Mouse (Mus musculus) embryo, embryonic 11.5 days (tissue): Measurements from ENCODE around the gene Sytl3.
"Not testable (repeated sequence)": the region's sequence is repeated elsewhere in the genome, so short reads cannot be mapped to it uniquely, and the experiment has no call there.

Source experiments
- DNase-seq: peaks from one replicate; pipeline ENCODE4 v3.0.0-alpha.2; 2012; ENCODE audit warnings: low read depth, low spot score

Sytl3 gene

DNA sequence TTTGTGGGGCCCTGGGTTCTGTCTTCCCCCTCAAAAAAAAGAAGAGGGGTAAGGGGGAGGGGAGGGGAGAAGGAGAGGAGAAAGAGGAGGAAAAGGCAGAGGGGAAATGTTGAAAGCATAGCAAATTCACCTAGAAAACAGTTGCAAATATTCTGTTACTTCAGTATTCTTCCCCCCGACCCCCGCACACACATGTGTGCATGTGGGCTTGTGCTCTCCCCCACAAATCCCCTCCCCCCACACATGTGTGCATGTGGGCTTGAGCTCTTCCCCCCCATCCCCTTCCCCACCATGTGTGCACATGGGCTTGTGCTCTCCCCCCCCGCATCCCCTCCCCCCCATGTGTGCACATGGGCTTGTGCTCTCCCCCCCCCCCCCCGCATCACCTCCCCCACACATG, 30.5 kb downstream of the Sytl3 start:
- not testable (repeated sequence) for DNase-seq

DNA sequence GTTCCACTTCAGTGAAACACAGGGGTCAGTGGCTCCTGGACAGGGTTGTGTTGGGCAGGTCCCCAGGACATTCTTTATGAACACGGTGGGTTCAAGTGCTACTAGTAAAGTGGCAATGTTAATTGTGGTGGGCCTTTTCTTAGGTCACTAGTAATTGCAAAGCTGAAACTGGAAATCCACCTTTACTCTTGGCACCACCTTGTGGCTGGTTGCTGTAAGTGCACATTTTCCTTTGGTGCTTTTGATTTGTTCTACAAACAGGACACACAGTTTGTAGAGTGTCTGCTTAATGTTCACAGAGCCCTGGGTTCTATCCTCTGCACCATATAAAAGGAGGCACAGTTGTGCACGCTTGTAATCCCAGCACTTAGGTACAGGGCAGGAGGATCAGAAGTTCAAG, 32.7 kb downstream of the Sytl3 start:
- DNase-seq = peak; percentile 45

GRCm38 (mm10) chr17:6695712-6696111, 36.8 kb downstream of the Sytl3 start:
- DNase-seq = not testable (repeated sequence)

- not testable (repeated sequence) for DNase-seq
These were observed 37.6 kb downstream of the Sytl3 start for GRCm38 (mm10) chr17:6696521-6696920.

- not testable (repeated sequence) for DNase-seq
These were observed 38.4 kb downstream of the Sytl3 start for GRCm38 (mm10) chr17:6697224-6697775.

DNA sequence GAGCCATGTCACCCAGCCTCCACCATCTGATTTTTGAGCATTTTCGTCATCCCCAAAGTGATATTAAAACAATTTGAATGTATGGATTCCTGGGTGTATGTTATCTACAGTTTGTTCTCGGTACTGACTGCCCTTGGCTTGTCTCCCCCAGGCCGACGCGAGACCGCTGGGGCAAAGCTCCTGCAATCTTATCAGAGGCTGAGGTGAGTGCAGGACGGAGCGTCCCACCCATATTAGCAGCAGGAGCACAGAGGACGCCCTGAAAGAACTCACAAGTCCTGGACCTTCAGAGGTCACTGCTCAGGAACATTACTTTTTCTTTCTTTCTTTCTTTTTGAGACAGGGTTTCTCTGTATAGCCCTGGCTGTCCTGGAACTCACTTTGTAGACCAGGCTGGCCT, 40.6 kb downstream of the Sytl3 start:
- DNase-seq = not testable (repeated sequence)

DNA sequence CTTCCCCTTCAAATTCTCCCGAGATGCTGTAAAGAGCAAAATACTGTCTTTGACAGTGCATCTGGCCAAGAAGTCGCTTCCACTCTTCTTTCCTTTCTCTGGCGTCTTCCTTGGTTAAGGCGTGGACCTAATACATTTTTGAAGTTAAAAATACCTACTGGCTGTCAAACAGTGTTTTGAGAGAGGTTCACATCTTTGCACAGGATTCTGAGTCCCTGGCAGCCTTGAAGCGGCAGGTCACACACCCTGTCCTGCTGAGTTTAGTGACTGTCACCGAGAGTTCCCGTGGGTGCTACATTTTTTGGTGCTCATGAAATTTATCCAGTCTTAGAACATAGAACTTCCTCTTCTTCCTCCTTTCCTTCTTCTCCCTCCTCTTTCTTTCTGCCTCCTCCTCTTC, 41.2 kb downstream of the Sytl3 start:
- DNase-seq = not testable (repeated sequence)

- DNase-seq = not testable (repeated sequence)
These were observed 43.8 kb downstream of the Sytl3 start for GRCm38 (mm10) chr17:6702625-6703221.

GRCm38 (mm10) chr17:6703381-6704270, 44.7 kb downstream of the Sytl3 start:
- not testable (repeated sequence) for DNase-seq

- DNase-seq = not testable (repeated sequence)
These were observed 47.6 kb downstream of the Sytl3 start for GRCm38 (mm10) chr17:6706448-6706847.

- DNase-seq = not testable (repeated sequence)
These were observed 48.5 kb downstream of the Sytl3 start for GRCm38 (mm10) chr17:6707422-6707821.

DNA sequence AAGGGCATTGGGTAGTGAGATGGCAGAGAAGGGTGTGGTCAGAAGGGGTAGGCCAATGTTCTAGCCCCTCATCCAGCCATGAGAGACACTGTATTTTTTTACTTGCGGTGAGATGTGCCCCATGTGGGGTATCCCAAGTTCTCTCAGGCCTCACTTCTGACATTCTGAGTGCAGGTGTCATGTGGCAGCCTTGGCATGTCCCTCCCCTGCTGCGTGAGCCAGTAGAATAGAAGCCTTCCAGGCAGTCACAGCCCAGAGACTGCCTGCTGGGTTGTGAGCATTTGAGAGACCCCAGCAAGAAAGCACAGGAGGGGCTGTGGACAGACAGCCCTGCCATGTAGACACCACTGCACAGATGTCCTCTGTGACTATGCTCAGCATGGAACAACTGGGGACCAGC, 49.3 kb downstream of the Sytl3 start:
- not testable (repeated sequence) for DNase-seq

- DNase-seq = not testable (repeated sequence)
These were observed 54.6 kb downstream of the Sytl3 start for GRCm38 (mm10) chr17:6713483-6713882.

- not testable (repeated sequence) for DNase-seq
These were observed 55.1 kb downstream of the Sytl3 start for GRCm38 (mm10) chr17:6713944-6714343.

DNA sequence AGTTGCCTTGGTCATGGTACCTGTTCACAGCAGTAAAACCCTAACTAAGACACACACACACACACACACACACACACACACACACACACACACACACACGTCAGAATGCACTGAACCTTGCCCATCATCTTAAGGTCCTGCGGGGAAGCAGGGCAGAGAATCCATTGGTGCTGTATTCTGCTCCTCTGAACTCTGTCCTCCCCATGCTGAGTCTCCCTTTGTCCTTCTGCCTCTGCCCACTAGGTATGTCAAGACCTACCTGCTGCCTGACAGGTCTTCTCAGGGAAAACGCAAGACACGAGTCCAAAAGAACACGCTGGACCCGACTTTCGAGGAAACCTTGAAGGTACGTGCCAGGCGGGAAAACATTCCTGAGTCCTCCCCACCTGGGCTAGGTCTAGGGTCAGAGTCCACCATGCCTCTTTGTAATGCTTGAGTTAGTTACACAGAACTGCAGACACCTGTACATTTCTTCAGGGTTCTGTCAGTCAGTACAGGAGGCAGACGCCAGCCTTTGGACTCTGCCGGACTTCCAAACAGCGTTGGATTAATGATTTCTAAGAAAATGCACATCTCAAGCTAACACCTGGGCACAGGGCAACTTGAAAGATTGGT, 69.2 kb downstream of the Sytl3 start:
- no peak for DNase-seq

DNA sequence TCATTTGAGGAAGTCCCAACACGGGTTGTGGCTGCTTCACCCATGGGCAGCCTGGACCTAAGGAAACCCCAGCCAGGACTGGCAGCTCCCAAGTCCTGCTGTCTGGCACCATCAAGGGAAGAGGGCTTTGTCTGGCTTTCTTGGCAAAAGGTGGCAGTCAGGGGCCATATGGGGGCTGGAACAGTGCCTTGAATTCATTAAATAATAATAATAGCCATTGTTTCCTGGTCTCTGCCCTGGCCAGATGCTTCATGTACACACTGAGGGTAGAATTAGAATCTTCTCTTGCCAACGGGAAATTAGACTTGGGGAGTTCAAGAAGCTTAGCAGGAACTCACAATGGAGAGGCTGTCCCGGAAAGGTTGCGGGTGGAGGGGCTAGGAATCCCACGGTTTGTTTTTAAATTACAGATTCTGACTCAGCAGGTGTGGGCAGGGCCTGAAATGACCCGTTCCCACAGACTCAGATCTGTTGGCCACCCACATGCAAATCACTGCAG, 70.4 kb downstream of the Sytl3 start:
- DNase-seq = no peak

DNA sequence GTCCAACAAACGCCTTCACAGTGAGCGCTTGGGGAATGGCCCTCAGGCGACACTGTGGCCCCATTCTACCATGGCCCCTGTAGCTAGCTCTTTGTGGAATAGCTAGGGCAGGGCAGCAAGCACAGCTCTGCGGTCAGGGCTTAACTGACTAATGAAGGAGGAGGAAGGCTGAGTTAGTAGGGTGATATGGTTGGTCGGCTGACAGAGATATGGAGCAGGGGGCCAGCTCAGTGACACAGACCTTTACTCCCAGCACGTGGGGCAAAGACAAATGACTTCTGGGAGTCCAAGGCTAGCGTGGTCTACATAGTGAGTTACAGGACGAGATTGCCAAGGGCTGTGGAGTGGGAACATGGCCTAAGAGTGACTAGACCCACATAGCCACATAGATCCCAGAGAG, 72.2 kb downstream of the Sytl3 start:
- no peak for DNase-seq

DNA sequence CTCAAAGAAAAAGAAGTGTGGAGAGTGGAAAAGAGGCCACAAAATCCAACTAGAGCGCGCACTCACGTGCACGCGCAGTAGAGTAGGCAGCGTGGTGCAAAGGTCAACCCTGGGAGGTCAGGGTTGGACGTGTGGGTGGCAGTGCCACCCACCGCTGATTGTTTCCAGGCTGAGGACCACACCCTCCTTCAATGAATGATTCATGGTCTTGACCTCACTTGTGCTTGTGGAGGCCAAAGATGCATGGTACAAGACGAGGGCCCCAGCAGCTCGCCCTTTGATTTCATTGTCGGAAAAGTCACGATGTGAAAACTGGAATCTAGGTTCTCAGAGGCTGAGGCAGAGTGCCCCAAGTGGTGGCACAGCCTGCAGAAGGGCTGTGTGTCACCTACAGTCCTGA, 72.7 kb downstream of the Sytl3 start:
- no peak for DNase-seq

- DNase-seq = no peak
These were observed 73.8 kb downstream of the Sytl3 start for GRCm38 (mm10) chr17:6732665-6733064.

DNA sequence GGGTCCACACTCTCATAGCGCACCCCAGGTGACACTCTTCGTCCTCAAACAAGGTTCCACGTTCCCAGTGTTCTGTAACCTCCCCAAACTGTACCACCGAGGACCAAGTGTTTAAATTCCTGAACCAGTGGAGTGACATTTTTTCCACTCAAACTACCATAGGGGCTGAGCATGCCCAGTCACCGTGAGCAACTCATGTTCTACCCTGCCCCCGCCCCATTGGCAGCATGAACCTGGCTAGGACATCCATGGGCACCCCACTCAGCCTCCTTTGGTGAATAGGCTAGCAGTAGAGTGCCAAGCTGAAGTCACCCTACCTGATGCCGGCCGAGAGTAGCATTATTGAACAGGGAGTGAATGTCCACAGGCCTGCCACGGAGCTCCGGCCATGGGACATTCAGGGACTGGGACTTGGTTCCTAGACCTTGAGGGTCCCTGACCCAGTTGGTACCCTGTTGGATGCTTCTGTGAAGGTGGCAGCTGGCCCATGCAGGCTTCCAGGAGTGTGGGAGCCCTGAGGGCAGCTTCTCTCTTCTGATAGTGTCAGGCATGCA, 74.5 kb downstream of the Sytl3 start:
- no peak for DNase-seq

- no peak for DNase-seq
These were observed 76.0 kb downstream of the Sytl3 start for GRCm38 (mm10) chr17:6734746-6735441.
